Mouse (Mus musculus): Measurements from ENCODE around the gene Zbtb26. TPM values are rescaled to one million over a fixed set of nuclear protein-coding genes. Genes with fewer than 3 reads are reported as not detected.

The Zbtb26 gene
- total and polyA plus RNA-seq, 2 experiments = 1.1 to 5.1 TPM

- DNase-seq (ENCODE audit: extremely low read depth, low read depth, low spot score) = no peak
- 0 out of 2 replicates have a peak, but pooled peaks cover 2% of the 10 kb centered on the region for H3K79me2 ChIP-seq (ENCODE audit: control insufficient read depth, insufficient read depth, low read length)
- TF ChIP-seq POLR2A (IDR thresholded peaks at IDR 0.05; ENCODE audit: extremely low read depth, insufficient read depth, low read length) (no peak), CTCF (IDR thresholded peaks at IDR 0.05; ENCODE audit: low read depth, low read length) (no peak)
- no peak overlapping the region for H3K9ac ChIP-seq (ENCODE audit: low read depth, low read length)
- no peaks in the 10 kb centered on the region for H3K27me3 ChIP-seq (ENCODE audit: control insufficient read depth, insufficient read depth, low read length)
- H3K36me3 ChIP-seq (ENCODE audit: control insufficient read depth, insufficient read depth, low read length) = peaks cover 20% of the 10 kb centered on the region
- no peak overlapping the region for H3K4me3 ChIP-seq (ENCODE audit: insufficient read depth, low read depth, low read length)
- H3K4me1 ChIP-seq (ENCODE audit: control insufficient read depth, insufficient read depth, low read length) = no peaks in the 10 kb centered on the region
- WGBS = 92% methylated on average over 2 of the region's 2 CpGs
- H3K27ac ChIP-seq (replicated peaks; ENCODE audit: insufficient read depth, low read depth, low read length) = no peak overlapping the region
Measured at GRCm38 (mm10) chr2:37480039-37480438, 37.1 kb upstream of the Zbtb26 start.

- H3K36me3 ChIP-seq (ENCODE audit: control insufficient read depth, insufficient read depth, low read length) = peaks cover 19% of the 10 kb centered on the region
- no peak for DNase-seq (ENCODE audit: extremely low read depth, low read depth, low spot score)
- H3K27me3 ChIP-seq (ENCODE audit: control insufficient read depth, insufficient read depth, low read length) = no peaks in the 10 kb centered on the region
- H3K9ac ChIP-seq (ENCODE audit: low read depth, low read length) = no peak overlapping the region
- H3K79me2 ChIP-seq (ENCODE audit: control insufficient read depth, insufficient read depth, low read length) = 0 out of 2 replicates have a peak, but pooled peaks cover 2% of the 10 kb centered on the region
- H3K27ac ChIP-seq (replicated peaks; ENCODE audit: insufficient read depth, low read depth, low read length) = no peak overlapping the region
- H3K4me3 ChIP-seq (ENCODE audit: insufficient read depth, low read depth, low read length) = no peak overlapping the region
- no peaks in the 10 kb centered on the region for H3K4me1 ChIP-seq (ENCODE audit: control insufficient read depth, insufficient read depth, low read length)
- TF ChIP-seq CTCF (IDR thresholded peaks at IDR 0.05; ENCODE audit: low read depth, low read length) (no peak), POLR2A (IDR thresholded peaks at IDR 0.05; ENCODE audit: extremely low read depth, insufficient read depth, low read length) (no peak)
Measured at GRCm38 (mm10) chr2:37479559-37479958, 36.6 kb upstream of the Zbtb26 start.

GRCm38 (mm10) chr2:37466266-37466665 is 23.3 kb upstream of the Zbtb26 start:
- DNase-seq (ENCODE audit: extremely low read depth, low read depth, low spot score) = no peak
- Histone ChIP-seq H3K27me3 (ENCODE audit: control insufficient read depth, insufficient read depth, low read length) (no peaks in the 10 kb centered on the region), H3K4me3 (ENCODE audit: insufficient read depth, low read depth, low read length) (no peak overlapping the region), H3K4me1 (ENCODE audit: control insufficient read depth, insufficient read depth, low read length) (no peaks in the 10 kb centered on the region), H3K36me3 (ENCODE audit: control insufficient read depth, insufficient read depth, low read length) (peaks cover 12% of the 10 kb centered on the region), H3K27ac (replicated peaks; ENCODE audit: insufficient read depth, low read depth, low read length) (no peak overlapping the region), H3K9ac (ENCODE audit: low read depth, low read length) (no peak overlapping the region), H3K79me2 (ENCODE audit: control insufficient read depth, insufficient read depth, low read length) (no peaks in the 10 kb centered on the region; the same call in 1 of the 2 replicates)
- no peak for TF ChIP-seq POLR2A (IDR thresholded peaks at IDR 0.05; ENCODE audit: extremely low read depth, insufficient read depth, low read length)
- TF ChIP-seq CTCF (IDR thresholded peaks at IDR 0.05; ENCODE audit: low read depth, low read length) = no peak
- WGBS = 88% methylated on average over 4 of the region's 4 CpGs

GRCm38 (mm10) chr2:37460707-37461106 is 17.8 kb upstream of the Zbtb26 start:
- no peaks in the 10 kb centered on the region; the same call in 1 of the 2 replicates for H3K36me3 ChIP-seq (ENCODE audit: control insufficient read depth, insufficient read depth, low read length)
- no peak for DNase-seq (ENCODE audit: extremely low read depth, low read depth, low spot score)
- no peak overlapping the region for H3K4me3 ChIP-seq (ENCODE audit: insufficient read depth, low read depth, low read length)
- no peaks in the 10 kb centered on the region for H3K4me1 ChIP-seq (ENCODE audit: control insufficient read depth, insufficient read depth, low read length)
- H3K9ac ChIP-seq (ENCODE audit: low read depth, low read length) = no peak overlapping the region
- H3K27ac ChIP-seq (replicated peaks; ENCODE audit: insufficient read depth, low read depth, low read length) = no peak overlapping the region
- peaks cover 2% of the 10 kb centered on the region; the same call in 1 of the 2 replicates for H3K79me2 ChIP-seq (ENCODE audit: control insufficient read depth, insufficient read depth, low read length)
- H3K27me3 ChIP-seq (ENCODE audit: control insufficient read depth, insufficient read depth, low read length) = no peaks in the 10 kb centered on the region
- TF ChIP-seq POLR2A (IDR thresholded peaks at IDR 0.05; ENCODE audit: extremely low read depth, insufficient read depth, low read length) (no peak), CTCF (IDR thresholded peaks at IDR 0.05; ENCODE audit: low read depth, low read length) (no peak)
- 98% methylated on average over 4 of the region's 4 CpGs for WGBS

- peak overlapping the region; percentile 66 for H3K27ac ChIP-seq (replicated peaks; ENCODE audit: insufficient read depth, low read depth, low read length)
- H3K36me3 ChIP-seq (ENCODE audit: control insufficient read depth, insufficient read depth, low read length) = no peaks in the 10 kb centered on the region
- DNase-seq (ENCODE audit: extremely low read depth, low read depth, low spot score) = peak; percentile 10
- H3K79me2 ChIP-seq (ENCODE audit: control insufficient read depth, insufficient read depth, low read length) = peaks cover 6% of the 10 kb centered on the region; the same call in 1 of the 2 replicates
- no peak for TF ChIP-seq CTCF (IDR thresholded peaks at IDR 0.05; ENCODE audit: low read depth, low read length)
- TF ChIP-seq POLR2A (IDR thresholded peaks at IDR 0.05; ENCODE audit: extremely low read depth, insufficient read depth, low read length) = no peak
- H3K4me3 ChIP-seq (ENCODE audit: insufficient read depth, low read depth, low read length) = peak overlapping the region; percentile 83
- peaks cover 7% of the 10 kb centered on the region for H3K4me1 ChIP-seq (ENCODE audit: control insufficient read depth, insufficient read depth, low read length)
- no peaks in the 10 kb centered on the region for H3K27me3 ChIP-seq (ENCODE audit: control insufficient read depth, insufficient read depth, low read length)
- 0% methylated on average over 22 of the region's 24 CpGs for WGBS
- H3K9ac ChIP-seq (ENCODE audit: low read depth, low read length) = peak overlapping the region; percentile 91
Measured at GRCm38 (mm10) chr2:37452376-37452760, 9.4 kb upstream of the Zbtb26 start.

GRCm38 (mm10) chr2:37451667-37452375 is 8.9 kb upstream of the Zbtb26 start:
- 8% methylated on average over 41 of the region's 44 CpGs for WGBS
- 0 out of 2 replicates have a peak, but pooled peaks have one; percentile 0 for TF ChIP-seq CTCF (IDR thresholded peaks at IDR 0.05; ENCODE audit: low read depth, low read length)
- peak; percentile 67 for TF ChIP-seq POLR2A (IDR thresholded peaks at IDR 0.05; ENCODE audit: extremely low read depth, insufficient read depth, low read length)
- Histone ChIP-seq H3K9ac (ENCODE audit: low read depth, low read length) (peak overlapping the region; percentile 91), H3K36me3 (ENCODE audit: control insufficient read depth, insufficient read depth, low read length) (no peaks in the 10 kb centered on the region), H3K79me2 (ENCODE audit: control insufficient read depth, insufficient read depth, low read length) (peaks cover 6% of the 10 kb centered on the region; the same call in 1 of the 2 replicates), H3K27ac (replicated peaks; ENCODE audit: insufficient read depth, low read depth, low read length) (peak overlapping the region; percentile 66), H3K27me3 (ENCODE audit: control insufficient read depth, insufficient read depth, low read length) (no peaks in the 10 kb centered on the region), H3K4me3 (ENCODE audit: insufficient read depth, low read depth, low read length) (peak overlapping the region; percentile 83), H3K4me1 (ENCODE audit: control insufficient read depth, insufficient read depth, low read length) (peaks cover 7% of the 10 kb centered on the region)
- DNase-seq (ENCODE audit: extremely low read depth, low read depth, low spot score) = peak; percentile 82

Measured in liver, adult 2 months (tissue).